Mouse (Mus musculus): Measurements from ENCODE around the gene Slc30a1. TPM values are rescaled to one million over a fixed set of nuclear protein-coding genes. Genes with fewer than 3 reads are reported as not detected.

Slc30a1 gene
- polyA plus RNA-seq, 1 experiment from 2014 or later, result 1.9 TPM

- WGBS, result 78% methylated on average over 7 of the region's 7 CpGs
- no peak overlapping the region for H3K9ac ChIP-seq (ENCODE audit: low read depth, low read length)
- no peak for DNase-seq (ENCODE audit: low spot score)
- no peak overlapping the region for H3K4me2 ChIP-seq (replicated peaks; ENCODE audit: low read depth, low read length)
- H3K27me3 ChIP-seq (ENCODE audit: control insufficient read depth, insufficient read depth, low read length), result no peaks in the 10 kb centered on the region
- H3K4me3 ChIP-seq (ENCODE audit: low read depth, low read length), result no peak overlapping the region
- no peaks in the 10 kb centered on the region for H3K4me1 ChIP-seq (replicated peaks; ENCODE audit: control insufficient read depth, insufficient read depth, low read length)
- no peak for ATAC-seq (ENCODE audit: low FRiP score)
- H3K36me3 ChIP-seq (ENCODE audit: control insufficient read depth, insufficient read depth, low read length), result no peaks in the 10 kb centered on the region
- H3K9me3 ChIP-seq (ENCODE audit: control insufficient read depth, low read length), result no peaks in the 10 kb centered on the region
- no peak overlapping the region for H3K27ac ChIP-seq (ENCODE audit: low read depth, low read length)
Measured at GRCm38 (mm10) chr1:191928345-191928744, 21.8 kb downstream of the Slc30a1 start.

- 81% methylated on average over 8 of the region's 8 CpGs for WGBS
- DNase-seq (ENCODE audit: low spot score) (no peak), ATAC-seq (ENCODE audit: low FRiP score) (no peak)
Measured at GRCm38 (mm10) chr1:191929065-191929464, 22.5 kb downstream of the Slc30a1 start.

GRCm38 (mm10) chr1:191929897-191930524 lies 23.4 kb downstream of the Slc30a1 start:
- Histone ChIP-seq H3K27ac (ENCODE audit: low read depth, low read length) (no peak overlapping the region), H3K4me3 (ENCODE audit: low read depth, low read length) (no peak overlapping the region), H3K9me3 (ENCODE audit: control insufficient read depth, low read length) (no peaks in the 10 kb centered on the region), H3K9ac (ENCODE audit: low read depth, low read length) (no peak overlapping the region), H3K4me1 (replicated peaks; ENCODE audit: control insufficient read depth, insufficient read depth, low read length) (no peaks in the 10 kb centered on the region), H3K27me3 (ENCODE audit: control insufficient read depth, insufficient read depth, low read length) (no peaks in the 10 kb centered on the region), H3K4me2 (replicated peaks; ENCODE audit: low read depth, low read length) (no peak overlapping the region), H3K36me3 (ENCODE audit: control insufficient read depth, insufficient read depth, low read length) (no peaks in the 10 kb centered on the region)
- DNase-seq (ENCODE audit: low spot score), result no peak
- 72% methylated on average over 12 of the region's 12 CpGs for WGBS
- no peak for ATAC-seq (ENCODE audit: low FRiP score)

More at GRCm38 (mm10) chr1:191929065-191929464, 22.5 kb downstream of the Slc30a1 start:
- Histone ChIP-seq H3K27ac (ENCODE audit: low read depth, low read length) (no peak overlapping the region), H3K27me3 (ENCODE audit: control insufficient read depth, insufficient read depth, low read length) (no peaks in the 10 kb centered on the region), H3K4me3 (ENCODE audit: low read depth, low read length) (no peak overlapping the region), H3K9ac (ENCODE audit: low read depth, low read length) (no peak overlapping the region), H3K36me3 (ENCODE audit: control insufficient read depth, insufficient read depth, low read length) (no peaks in the 10 kb centered on the region), H3K9me3 (ENCODE audit: control insufficient read depth, low read length) (no peaks in the 10 kb centered on the region), H3K4me1 (replicated peaks; ENCODE audit: control insufficient read depth, insufficient read depth, low read length) (no peaks in the 10 kb centered on the region), H3K4me2 (replicated peaks; ENCODE audit: low read depth, low read length) (no peak overlapping the region)

- DNase-seq (ENCODE audit: low spot score), result no peak
- Histone ChIP-seq H3K4me3 (ENCODE audit: low read depth, low read length) (no peak overlapping the region), H3K36me3 (ENCODE audit: control insufficient read depth, insufficient read depth, low read length) (no peaks in the 10 kb centered on the region), H3K4me2 (replicated peaks; ENCODE audit: low read depth, low read length) (no peak overlapping the region), H3K27me3 (ENCODE audit: control insufficient read depth, insufficient read depth, low read length) (no peaks in the 10 kb centered on the region), H3K9me3 (ENCODE audit: control insufficient read depth, low read length) (no peaks in the 10 kb centered on the region), H3K27ac (ENCODE audit: low read depth, low read length) (no peak overlapping the region), H3K9ac (ENCODE audit: low read depth, low read length) (no peak overlapping the region), H3K4me1 (replicated peaks; ENCODE audit: control insufficient read depth, insufficient read depth, low read length) (no peaks in the 10 kb centered on the region)
- WGBS, result 75% methylated on average over 3 of the region's 3 CpGs
- ATAC-seq (ENCODE audit: low FRiP score), result no peak
Measured at GRCm38 (mm10) chr1:191930525-191931105, 24.0 kb downstream of the Slc30a1 start.

GRCm38 (mm10) chr1:191932286-191932985 lies 25.9 kb downstream of the Slc30a1 start:
- H3K36me3 ChIP-seq (ENCODE audit: control insufficient read depth, insufficient read depth, low read length), result no peaks in the 10 kb centered on the region
- WGBS, result 66% methylated on average over 8 of the region's 8 CpGs
- no peak for DNase-seq (ENCODE audit: low spot score)

GRCm38 (mm10) chr1:191932986-191933632 lies 26.5 kb downstream of the Slc30a1 start:
- Histone ChIP-seq H3K9ac (ENCODE audit: low read depth, low read length) (no peak overlapping the region), H3K27ac (ENCODE audit: low read depth, low read length) (no peak overlapping the region), H3K36me3 (ENCODE audit: control insufficient read depth, insufficient read depth, low read length) (no peaks in the 10 kb centered on the region), H3K4me2 (replicated peaks; ENCODE audit: low read depth, low read length) (no peak overlapping the region), H3K9me3 (ENCODE audit: control insufficient read depth, low read length) (no peaks in the 10 kb centered on the region), H3K4me1 (replicated peaks; ENCODE audit: control insufficient read depth, insufficient read depth, low read length) (no peaks in the 10 kb centered on the region), H3K27me3 (ENCODE audit: control insufficient read depth, insufficient read depth, low read length) (no peaks in the 10 kb centered on the region), H3K4me3 (ENCODE audit: low read depth, low read length) (no peak overlapping the region)
- ATAC-seq (ENCODE audit: low FRiP score) (no peak), DNase-seq (ENCODE audit: low spot score) (no peak)
- WGBS, result 79% methylated on average over 4 of the region's 4 CpGs

More at GRCm38 (mm10) chr1:191932286-191932985, 25.9 kb downstream of the Slc30a1 start:
- Histone ChIP-seq H3K4me2 (replicated peaks; ENCODE audit: low read depth, low read length) (no peak overlapping the region), H3K4me1 (replicated peaks; ENCODE audit: control insufficient read depth, insufficient read depth, low read length) (no peaks in the 10 kb centered on the region), H3K27ac (ENCODE audit: low read depth, low read length) (no peak overlapping the region), H3K27me3 (ENCODE audit: control insufficient read depth, insufficient read depth, low read length) (no peaks in the 10 kb centered on the region), H3K9ac (ENCODE audit: low read depth, low read length) (no peak overlapping the region), H3K9me3 (ENCODE audit: control insufficient read depth, low read length) (no peaks in the 10 kb centered on the region), H3K4me3 (ENCODE audit: low read depth, low read length) (no peak overlapping the region)
- ATAC-seq (ENCODE audit: low FRiP score), result no peak

GRCm38 (mm10) chr1:191943638-191944037 lies 37.1 kb downstream of the Slc30a1 start:
- Histone ChIP-seq H3K4me2 (replicated peaks; ENCODE audit: low read depth, low read length) (no peak overlapping the region), H3K9ac (ENCODE audit: low read depth, low read length) (no peak overlapping the region), H3K27me3 (ENCODE audit: control insufficient read depth, insufficient read depth, low read length) (no peaks in the 10 kb centered on the region), H3K9me3 (ENCODE audit: control insufficient read depth, low read length) (no peaks in the 10 kb centered on the region), H3K4me1 (replicated peaks; ENCODE audit: control insufficient read depth, insufficient read depth, low read length) (no peaks in the 10 kb centered on the region), H3K4me3 (ENCODE audit: low read depth, low read length) (no peak overlapping the region), H3K27ac (ENCODE audit: low read depth, low read length) (no peak overlapping the region), H3K36me3 (ENCODE audit: control insufficient read depth, insufficient read depth, low read length) (no peaks in the 10 kb centered on the region)
- ATAC-seq (ENCODE audit: low FRiP score) (no peak), DNase-seq (ENCODE audit: low spot score) (no peak)
- 81% methylated on average over 6 of the region's 6 CpGs for WGBS

- no peak for ATAC-seq (ENCODE audit: low FRiP score)
- no peak overlapping the region for H3K4me3 ChIP-seq (ENCODE audit: low read depth, low read length)
- no peak overlapping the region for H3K27ac ChIP-seq (ENCODE audit: low read depth, low read length)
- H3K9ac ChIP-seq (ENCODE audit: low read depth, low read length), result no peak overlapping the region
- no peaks in the 10 kb centered on the region for H3K4me1 ChIP-seq (replicated peaks; ENCODE audit: control insufficient read depth, insufficient read depth, low read length)
- no peaks in the 10 kb centered on the region for H3K9me3 ChIP-seq (ENCODE audit: control insufficient read depth, low read length)
- H3K27me3 ChIP-seq (ENCODE audit: control insufficient read depth, insufficient read depth, low read length), result no peaks in the 10 kb centered on the region
- no peak overlapping the region for H3K4me2 ChIP-seq (replicated peaks; ENCODE audit: low read depth, low read length)
- no peaks in the 10 kb centered on the region for H3K36me3 ChIP-seq (ENCODE audit: control insufficient read depth, insufficient read depth, low read length)
- no peak for DNase-seq (ENCODE audit: low spot score)
- WGBS, result 93% methylated on average over 8 of the region's 8 CpGs
Measured at GRCm38 (mm10) chr1:191945341-191945740, 38.8 kb downstream of the Slc30a1 start.

Measured in hindbrain, embryonic 11.5 days (tissue).